Mouse (Mus musculus) lung, postnatal 0 days (tissue): Measurements from ENCODE around the gene Zfp704.

Source experiments
- CTCF ChIP-seq: IDR thresholded peaks from 2 replicates; pipeline ENCODE4 v1.5.1; 2016; ENCODE audit warnings: antibody characterized with exemption, mild to moderate bottlenecking
- EP300 ChIP-seq: IDR thresholded peaks from 2 replicates; pipeline ENCODE4 v1.6.1; 2016; ENCODE audit warnings: antibody characterized with exemption, mild to moderate bottlenecking, control low read depth

- TF ChIP-seq CTCF (no peak), EP300 (no peak)
Observed at GRCm38 (mm10) chr3:9401685-9402084, 208.2 kb downstream of the Zfp704 start.
